Mouse (Mus musculus) lung, postnatal 25 days (tissue): ENCODE results near the gene Trdmt1.
"Not testable (repeated sequence)": the region's sequence is repeated elsewhere in the genome, so short reads cannot be mapped to it uniquely, and the experiment has no call there.

Source experiments
- DNase-seq: peaks from one replicate; pipeline ENCODE4 v3.0.0; 2022; ENCODE audit warnings: low spot score

The Trdmt1 gene

DNA sequence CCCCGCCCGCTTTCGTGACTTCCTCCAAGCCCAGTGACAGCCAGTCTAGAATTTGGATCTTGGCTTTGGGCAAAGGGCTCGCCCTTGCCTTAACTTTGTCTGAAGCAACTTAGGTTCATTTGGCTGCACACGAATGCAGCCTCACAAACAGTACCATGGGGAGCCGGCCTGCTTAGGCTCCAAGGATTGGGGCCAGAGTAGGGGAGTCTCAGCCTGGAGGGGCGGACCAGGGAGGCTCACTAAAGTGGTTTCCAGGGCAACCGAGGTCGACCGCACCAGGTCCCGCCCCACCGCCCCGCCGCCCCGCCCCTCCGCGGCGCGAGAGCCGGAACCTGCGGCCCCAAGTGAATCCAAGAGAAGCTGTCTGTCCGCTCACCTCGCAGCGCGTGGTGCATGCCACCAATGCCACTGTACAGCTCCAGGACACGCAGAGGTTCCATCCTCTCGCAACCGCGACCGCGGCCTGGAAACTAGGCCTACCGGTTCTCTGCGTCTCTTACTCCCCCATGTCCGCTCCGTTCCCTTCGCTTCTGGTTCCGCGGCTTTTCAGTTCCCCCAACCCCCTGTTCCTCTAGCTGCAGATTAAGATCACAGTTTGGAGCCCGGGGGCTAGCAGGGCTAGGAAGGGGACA is at the start of gene Trdmt1:
Trdmt1 (minus strand) TSS at position 476 of the 632 bp plus-strand sequence.
- peak; percentile 84 for DNase-seq

DNA sequence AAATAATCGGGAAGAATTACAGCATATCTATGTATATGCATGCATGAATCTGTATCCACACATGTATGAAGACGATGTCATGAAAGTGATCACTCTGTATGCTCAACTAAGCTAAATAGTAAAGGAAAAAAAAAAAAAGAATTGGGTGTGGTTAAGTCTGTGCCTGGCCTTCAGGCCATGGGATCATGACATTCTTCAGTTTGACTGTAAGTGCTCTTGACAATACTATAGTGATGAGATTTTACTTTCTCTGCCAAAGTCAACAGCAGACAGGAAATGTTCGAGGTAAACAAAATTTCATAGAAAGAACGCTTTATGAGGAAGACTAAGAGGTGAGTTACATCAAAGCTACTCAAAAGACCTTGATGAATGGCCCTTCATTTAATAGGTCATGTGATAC is 48.9 kb upstream of the Trdmt1 start:
- no peak for DNase-seq

DNA sequence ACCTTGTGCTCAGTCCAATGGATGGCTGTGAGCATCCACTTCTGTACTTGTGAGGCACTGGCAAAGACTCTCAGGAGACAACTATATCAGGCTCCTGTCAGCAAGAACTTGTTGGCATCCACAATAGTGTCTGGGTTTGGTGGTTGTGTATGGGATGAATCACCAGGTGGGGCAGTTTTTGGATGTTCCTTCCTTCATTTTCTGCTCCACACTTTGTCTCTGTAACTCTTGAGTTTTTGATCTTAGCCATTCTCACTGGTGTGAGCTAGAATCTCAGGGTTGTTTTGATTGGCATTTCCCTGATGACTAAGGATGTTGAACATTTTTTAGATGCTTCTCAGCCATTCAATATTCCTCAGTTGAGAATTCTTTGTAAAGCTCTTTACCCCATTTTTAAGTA is 39.3 kb upstream of the Trdmt1 start:
- not testable (repeated sequence) for DNase-seq

DNA sequence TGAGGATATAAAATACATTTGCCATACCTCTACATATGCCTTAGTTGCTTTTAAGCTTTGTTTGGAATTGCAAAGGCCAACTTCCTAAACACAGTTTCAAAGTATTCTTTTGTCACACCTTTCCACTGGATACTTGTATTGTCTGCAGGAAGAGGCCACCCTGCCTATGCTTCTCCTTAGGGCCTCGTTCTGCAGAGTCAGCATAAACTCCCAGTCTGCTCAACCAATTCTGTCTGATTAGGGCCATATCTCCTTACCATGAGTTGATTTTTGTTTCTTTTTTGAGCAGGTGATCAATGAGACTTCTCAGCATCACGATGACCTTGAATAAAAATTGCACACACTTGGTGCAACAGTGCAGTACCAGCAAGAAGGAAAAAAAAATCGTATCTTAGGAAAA is 37.7 kb upstream of the Trdmt1 start:
- DNase-seq: no peak

DNA sequence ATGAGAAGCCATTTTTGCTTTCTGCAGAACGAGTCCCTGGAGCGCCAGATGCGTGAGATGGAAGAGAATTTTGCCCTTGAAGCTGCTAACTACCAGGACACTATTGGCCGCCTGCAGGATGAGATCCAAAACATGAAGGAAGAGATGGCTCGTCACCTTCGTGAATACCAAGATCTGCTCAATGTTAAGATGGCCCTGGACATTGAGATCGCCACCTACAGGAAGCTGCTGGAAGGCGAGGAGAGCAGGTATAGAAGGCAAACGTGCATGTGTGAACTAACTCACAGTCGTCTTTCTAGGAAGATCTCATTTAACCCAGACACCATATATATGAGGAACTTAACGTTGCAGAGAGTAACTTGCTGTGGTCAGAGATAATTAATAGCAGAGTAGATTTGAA is 35.5 kb upstream of the Trdmt1 start:
- no peak for DNase-seq

DNA sequence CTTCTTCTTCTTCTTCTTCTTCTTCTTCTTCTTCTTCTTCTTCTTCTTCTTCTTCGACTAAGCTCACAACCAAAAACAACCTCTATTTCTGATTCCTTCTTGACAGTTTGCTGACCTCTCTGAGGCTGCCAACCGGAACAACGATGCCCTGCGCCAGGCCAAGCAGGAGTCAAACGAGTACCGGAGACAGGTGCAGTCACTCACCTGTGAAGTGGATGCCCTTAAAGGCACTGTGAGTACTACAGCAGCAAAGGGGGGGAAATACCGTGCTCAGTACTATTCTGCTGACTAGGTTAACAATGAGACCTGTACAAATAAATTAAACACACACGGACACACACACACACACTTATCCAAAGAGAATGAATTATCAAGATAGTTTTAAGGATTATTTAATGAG is 34.8 kb upstream of the Trdmt1 start:
- DNase-seq: no peak

DNA sequence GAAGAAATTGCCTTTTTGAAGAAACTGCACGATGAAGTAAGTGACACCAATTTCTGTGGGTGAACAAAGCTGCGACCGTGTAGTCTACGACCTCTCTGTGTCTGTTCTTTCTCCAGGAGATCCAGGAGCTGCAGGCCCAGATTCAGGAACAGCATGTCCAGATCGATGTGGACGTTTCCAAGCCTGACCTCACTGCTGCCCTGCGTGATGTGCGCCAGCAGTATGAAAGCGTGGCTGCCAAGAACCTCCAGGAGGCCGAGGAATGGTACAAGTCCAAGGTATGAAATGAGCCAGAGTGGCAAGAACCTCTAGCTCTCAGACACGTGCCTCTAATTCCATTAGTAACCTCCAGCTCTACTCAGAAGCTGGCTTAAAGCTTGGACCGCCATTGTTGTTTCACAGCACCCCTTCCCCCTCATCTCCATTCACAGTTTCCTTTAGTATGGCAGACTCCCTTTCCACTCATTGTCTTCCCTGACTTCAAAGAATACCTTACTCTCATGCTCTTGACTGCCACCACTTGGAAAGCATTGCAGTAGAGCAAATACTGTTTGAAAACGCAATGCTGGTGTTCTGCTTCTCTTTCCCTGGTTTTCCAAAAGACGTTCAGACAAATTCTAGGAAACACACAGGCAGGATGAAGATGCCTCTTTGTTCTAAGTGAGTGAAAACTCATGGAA is 34.1 kb upstream of the Trdmt1 start:
- DNase-seq: no peak

DNA sequence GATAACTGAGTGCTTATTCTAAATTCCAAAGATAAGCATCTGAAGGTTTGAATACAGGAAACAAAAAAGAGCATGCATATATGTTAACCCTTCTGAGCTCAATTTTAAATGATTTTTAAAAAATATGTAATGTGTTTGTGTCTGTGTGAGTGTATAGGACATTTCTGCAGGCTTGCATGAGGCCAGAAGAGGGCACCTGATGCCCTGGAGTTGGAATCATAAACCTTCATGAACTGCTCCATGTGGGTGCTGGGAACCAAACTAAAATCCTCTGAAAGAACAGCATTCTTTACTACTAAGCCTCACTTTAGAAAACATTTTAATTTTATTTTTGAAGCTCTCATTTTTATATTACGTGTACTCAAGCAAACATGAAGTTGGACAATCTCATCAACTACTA is 32.9 kb upstream of the Trdmt1 start:
- no peak for DNase-seq

DNA sequence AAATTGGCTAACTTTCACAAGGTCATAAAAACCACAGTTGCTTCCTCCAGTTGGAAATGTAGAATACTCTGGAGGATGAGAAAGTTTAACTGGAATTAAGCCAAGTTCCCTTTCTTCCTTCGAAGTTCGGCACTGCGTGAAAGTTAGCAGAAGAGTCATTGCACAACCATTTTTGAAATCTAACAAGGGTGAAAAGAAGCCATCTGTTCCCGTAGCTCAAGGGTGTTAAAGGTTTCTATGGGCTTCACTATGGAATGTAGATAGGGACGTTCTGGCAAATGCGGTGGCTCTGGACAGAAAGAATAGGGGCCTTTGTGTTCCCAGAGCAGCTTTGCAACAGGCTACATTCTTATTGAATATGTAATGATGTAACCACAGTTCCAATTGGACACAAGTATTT is 31.5 kb upstream of the Trdmt1 start:
- no peak for DNase-seq

DNA sequence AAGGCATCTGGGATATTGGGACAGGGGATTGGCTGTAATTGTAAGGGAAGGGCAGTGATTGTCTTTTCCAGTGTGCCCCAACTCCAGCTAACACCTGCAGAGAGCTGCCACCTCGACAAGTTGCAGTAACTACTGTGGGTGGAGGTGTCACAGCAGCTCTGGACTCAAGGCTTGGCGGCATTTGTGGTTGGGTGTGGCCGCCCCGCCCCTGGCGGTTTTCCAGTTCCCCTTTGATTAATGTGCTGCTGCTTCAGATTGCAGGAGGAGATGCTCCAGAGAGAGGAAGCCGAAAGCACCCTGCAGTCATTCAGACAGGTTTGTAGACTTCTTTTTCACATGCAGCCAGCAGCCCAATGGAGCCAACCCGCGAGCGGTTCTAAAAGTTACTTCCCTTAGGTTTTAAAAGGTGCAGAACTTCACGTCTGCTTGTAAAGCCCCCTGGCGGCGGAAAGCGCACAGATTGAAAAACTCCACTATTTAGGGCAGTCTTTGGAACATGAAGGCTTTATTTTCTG is 30.9 kb upstream of the Trdmt1 start:
- peak; percentile 76 for DNase-seq

DNA sequence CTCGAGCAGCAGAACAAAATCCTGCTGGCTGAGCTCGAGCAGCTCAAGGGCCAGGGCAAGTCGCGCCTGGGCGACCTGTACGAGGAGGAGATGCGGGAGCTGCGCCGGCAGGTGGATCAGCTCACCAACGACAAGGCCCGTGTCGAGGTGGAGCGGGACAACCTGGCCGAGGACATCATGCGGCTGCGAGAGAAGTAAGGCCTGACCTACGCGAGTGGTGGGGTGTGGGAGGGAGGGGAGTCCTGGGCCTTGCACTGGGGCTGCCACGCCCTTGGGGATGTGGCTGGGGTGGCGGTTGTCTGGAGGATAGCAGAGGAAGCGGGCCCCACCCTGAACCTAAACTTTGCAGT is 30.3 kb upstream of the Trdmt1 start:
- DNase-seq: peak; percentile 76

DNA sequence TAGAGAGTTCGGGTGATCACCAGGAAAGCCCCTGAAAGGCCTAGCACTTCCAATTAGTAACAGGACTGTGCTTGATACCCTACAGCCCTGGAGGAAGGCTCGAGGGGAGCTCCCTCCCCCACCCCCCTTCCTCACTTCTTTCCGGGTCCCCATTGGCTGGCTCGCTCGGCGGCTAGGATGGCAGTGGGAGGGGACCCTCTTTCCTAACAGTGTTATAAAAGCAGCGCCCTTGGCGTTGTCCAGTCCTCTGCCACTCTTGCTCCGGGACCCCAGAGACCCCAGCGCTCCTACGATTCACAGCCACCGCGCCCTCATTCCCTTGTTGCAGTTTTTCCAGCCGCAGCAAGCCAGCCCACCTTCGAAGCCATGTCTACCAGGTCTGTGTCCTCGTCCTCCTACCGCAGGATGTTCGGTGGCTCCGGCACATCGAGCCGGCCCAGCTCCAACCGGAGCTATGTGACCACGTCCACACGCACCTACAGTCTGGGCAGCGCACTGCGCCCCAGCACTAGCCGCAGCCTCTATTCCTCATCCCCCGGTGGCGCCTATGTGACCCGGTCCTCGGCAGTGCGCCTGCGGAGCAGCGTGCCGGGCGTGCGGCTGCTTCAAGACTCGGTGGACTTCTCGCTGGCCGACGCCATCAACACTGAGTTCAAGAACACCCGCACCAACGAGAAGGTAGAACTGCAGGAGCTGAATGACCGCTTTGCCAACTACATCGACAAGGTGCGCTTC is 29.8 kb upstream of the Trdmt1 start:
- peak; percentile 90 for DNase-seq

DNA sequence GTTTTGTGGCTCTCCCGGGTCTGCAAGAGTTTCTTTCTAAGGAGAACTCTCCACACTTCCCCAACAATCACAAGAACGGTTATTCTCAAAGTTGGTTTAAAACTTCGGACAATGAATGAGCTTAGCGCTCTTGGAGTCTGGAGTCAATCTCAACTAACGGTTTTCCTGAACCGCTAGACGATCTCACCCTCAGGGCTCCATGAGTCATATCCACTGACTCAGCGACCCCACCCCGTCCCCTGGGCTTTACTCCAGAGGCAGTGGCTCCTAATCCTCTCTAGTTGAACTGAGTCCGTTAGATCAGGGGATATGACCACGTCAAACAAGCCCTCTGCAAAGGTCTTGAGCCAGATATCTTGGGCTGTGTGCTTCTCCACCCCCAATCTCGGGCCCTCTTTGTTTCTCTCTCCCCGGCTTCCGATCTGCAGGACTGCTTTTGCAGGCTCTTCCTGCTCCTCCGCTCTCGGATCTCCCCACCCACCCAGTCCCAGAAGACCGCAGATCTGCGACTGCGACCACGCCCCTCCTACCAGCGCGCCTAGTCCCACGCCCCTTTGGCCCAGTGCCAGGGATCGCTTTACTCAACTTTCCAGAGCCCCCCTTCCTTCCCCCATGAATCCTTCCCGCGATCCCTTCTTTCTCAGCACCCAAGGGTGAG is 29.1 kb upstream of the Trdmt1 start, which contains the start of gene Vim:
Vim (plus strand) TSS at position 520 of the 658 bp plus-strand sequence.
- peak; percentile 87 for DNase-seq

DNA sequence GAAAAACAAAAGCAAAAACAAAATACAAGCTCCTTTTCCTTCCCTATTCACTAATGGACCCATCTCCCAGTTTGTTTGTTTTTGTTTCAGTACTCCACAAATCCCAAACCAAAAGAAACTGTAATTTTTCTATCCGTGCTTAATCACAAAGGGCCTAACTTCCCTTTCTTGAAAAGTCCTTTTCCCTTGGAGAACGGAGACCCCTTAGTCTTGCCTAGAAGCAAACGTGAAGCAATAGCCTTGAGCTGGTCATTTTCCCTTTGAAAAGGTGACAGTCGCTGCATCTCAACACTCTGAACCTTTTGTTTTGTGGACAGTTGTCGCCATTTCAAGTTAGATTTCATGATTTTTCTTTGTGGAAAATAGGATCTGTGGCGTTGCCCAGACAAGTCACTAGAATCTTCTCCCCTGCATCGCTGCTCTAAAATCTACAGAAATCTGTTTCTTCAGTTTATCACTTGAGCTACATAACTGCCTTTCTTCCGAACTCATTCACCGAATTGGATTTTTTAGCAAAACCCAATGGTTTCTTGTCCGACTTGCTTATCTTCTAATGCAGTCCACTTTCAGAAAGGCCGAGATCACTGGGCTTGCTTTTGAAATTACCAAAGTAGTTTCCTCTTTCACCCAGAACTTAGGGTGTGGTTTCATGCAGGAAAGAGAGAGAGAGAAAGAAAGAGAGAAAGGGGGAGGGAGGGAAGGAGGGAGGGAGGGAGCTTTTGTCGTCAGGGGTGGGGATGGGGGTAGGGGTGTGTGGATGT is 28.4 kb upstream of the Trdmt1 start:
- DNase-seq: peak; percentile 35

DNA sequence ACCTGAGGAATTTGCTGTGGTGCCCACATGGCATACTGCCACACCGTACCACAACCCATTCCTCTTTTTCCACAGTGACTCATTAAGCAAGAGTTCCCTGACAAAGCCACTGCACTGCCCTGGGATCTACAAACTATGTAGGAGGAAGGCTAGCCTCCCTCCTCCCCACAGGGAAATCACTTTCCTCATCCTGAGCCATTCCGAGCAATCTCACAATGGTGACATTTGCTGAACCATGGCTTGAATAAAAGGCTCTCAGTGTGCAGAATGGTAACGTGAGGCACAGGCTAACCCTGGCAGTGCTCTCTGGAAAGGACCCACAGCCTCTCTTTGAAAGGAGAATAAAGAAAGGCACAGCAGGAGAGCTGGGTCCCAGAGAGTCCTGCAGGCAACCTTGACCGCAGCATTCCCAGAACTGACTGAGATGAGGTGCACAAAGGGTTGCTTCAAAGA is 27.7 kb upstream of the Trdmt1 start:
- DNase-seq: no peak

DNA sequence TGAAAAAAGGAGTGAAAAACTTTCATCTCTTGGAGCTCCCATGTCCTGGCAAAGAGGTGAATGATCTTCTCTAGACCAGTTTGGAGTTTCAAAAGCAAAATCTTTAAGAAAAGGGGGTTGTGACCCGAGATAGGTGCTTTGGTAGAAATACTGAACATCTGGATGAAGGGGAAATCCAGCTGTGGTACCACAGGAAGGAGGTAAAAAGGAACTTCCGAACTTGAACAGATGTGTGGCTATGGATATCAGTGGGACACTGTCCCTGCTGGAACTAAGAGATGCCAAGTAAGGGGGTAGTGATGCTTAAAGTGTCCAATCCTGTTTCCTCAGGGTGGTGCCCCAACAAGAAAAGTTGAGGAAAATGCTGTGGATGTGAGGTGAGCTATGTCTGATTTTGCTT is 25.7 kb upstream of the Trdmt1 start:
- no peak for DNase-seq

DNA sequence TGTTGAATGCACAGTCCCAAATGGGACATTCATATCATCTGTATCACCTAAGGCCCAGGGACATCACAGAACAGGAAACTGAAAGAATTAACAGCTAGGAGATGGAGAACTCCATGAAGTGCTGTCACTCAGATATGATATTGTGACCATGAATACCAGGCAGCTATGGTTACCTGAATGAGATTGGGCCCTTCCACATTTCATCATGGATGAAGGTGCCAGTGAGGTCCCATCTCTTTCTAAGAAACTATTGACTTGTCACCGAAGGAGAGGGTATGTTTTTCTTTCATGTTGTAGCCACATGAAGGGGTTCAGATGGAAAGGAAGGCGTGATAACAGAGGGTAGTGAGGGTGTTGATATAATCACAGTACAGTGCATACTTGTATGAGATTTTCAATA is 15.9 kb upstream of the Trdmt1 start:
- DNase-seq: no peak

DNA sequence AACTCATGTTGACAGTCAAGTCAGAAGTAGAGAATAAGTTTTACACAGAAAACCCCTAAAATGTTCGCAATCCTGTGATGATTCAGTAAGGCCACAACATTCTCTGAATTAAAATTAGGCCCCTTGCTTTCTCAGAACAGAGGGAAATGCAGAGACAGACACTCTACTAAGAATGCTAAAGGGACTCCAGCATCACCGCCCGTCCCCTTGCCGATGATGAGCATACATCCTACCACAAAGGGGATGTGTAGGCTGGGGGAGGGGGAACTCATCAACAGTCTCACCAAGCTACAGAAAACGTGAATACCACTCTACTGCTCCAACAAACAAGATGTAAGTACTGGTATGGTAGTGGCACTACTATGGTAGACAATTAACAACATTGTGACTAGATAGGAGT is 15.3 kb upstream of the Trdmt1 start:
- DNase-seq: no peak

DNA sequence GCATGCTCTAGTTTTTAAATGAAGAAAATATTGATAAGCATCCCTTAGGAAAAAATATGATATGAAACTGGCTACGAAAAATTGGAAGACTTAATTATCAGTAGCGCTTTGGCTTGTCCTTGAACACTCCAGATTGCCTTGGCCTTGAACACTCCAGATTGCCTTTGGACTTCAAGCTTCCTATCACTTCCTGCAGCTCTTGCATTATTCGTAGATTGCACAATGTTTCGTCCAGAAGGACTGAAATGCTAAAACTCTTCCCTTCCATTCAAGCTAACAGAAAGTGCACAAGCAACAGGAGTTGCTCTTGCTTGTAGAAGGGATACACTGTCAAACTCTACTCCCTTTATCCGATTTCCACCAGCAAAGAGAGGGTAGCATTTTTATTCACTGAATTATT is 14.8 kb upstream of the Trdmt1 start:
- DNase-seq: no peak

DNA sequence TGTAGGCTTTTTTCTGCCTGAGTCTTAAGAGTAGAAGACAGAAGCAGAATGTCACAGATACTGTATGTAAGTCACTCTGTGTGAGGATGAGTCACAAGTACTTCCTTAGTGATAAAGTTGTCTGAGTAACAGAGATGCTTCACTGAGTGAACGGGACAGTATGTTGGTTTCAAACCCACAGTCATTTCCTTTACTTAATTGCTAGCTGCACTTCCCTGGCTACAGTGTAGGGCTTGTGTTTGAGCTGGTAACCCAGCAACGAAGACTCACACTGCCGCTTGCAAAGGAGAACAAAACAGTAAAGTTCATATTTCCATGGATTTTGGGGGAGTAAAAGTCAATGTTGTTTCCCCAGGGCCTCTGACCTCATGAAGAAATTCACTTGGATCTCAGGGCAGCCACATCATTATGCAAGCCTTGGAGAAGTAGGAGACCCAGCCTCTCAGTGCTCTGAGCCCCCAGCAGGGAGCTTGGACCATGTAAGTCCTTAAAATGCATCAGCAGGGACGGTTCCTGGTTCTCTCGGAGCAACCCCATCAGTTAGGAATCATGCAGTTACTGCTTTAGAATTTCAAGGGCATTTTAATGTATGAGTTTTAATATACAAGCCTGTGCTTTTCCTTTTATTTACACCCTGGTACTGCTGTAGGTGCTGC is 14.3 kb upstream of the Trdmt1 start:
- DNase-seq: peak; percentile 80
